Mouse (Mus musculus): ENCODE data around the gene Gm20388. TPM values are rescaled to one million over a fixed set of nuclear protein-coding genes. Genes with fewer than 3 reads are reported as not detected.

Gm20388 gene
- polyA plus RNA-seq, 1 experiment from 2014 or later, result not detected

DNA sequence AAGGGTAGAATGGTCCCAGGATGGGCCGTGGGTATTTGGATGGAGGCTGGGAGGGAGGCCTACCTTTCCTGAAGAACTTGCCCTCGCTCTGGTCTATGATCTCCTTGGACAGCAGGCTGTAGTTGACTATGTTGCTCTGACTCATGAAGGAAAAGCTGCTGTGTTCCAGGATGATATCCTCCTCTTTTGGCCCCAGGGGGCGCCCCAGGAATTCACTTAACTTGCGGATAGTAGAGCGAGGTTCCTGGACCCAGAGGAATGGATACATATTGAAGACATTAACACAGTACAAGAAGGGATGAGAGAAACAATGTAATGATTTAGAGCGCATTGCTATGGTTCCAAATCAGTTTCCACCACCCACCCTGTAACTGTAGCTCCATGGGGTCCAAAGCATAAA, 3234.6 kb downstream of the Gm20388 start:
- Histone ChIP-seq H3K4me3 (no peak overlapping the region), H3K4me1 (0 out of 2 replicates have a peak, but pooled peaks cover 4% of the 10 kb centered on the region), H3K36me3 (no peaks in the 10 kb centered on the region), H3K4me2 (replicated peaks) (no peak overlapping the region), H3K27ac (0 out of 2 replicates have a peak overlapping the region, but pooled peaks have one; percentile 6), H3K9me3 (no peaks in the 10 kb centered on the region), H3K27me3 (no peaks in the 10 kb centered on the region), H3K9ac (no peak overlapping the region)
- ATAC-seq (ENCODE audit: insufficient number of reproducible peaks, insufficient read depth, low FRiP score, low TSS enrichment), result no peak
- WGBS, result 50% methylated on average over 6 of the region's 6 CpGs

DNA sequence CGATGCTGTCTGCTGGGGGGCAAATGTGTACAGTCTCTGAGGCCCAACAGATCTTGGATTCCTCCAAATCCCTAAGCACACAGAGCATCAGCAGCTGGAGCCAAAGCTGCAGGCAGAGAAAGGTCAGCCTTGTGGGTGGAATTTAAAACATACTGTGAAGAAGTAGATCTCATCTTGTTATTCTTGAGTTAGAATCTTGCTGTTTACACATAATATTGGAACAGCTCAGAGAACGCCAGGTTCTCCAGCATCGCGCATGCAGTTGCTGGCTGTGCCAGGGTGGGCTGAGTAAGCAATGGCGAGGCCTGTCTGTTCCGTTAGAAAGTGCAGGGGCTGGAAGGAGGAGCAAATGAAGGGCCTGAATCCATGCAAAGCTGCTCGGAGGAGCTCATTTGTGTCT, 3235.7 kb downstream of the Gm20388 start:
- Histone ChIP-seq H3K36me3 (no peaks in the 10 kb centered on the region), H3K9ac (no peak overlapping the region), H3K9me3 (no peaks in the 10 kb centered on the region), H3K4me1 (0 out of 2 replicates have a peak, but pooled peaks cover 4% of the 10 kb centered on the region), H3K4me3 (no peak overlapping the region), H3K27me3 (no peaks in the 10 kb centered on the region), H3K4me2 (replicated peaks) (no peak overlapping the region), H3K27ac (peak overlapping the region; percentile 23; the same call in 1 of the 2 replicates)
- WGBS, result 73% methylated on average over 7 of the region's 7 CpGs
- no peak for ATAC-seq (ENCODE audit: insufficient number of reproducible peaks, insufficient read depth, low FRiP score, low TSS enrichment)

DNA sequence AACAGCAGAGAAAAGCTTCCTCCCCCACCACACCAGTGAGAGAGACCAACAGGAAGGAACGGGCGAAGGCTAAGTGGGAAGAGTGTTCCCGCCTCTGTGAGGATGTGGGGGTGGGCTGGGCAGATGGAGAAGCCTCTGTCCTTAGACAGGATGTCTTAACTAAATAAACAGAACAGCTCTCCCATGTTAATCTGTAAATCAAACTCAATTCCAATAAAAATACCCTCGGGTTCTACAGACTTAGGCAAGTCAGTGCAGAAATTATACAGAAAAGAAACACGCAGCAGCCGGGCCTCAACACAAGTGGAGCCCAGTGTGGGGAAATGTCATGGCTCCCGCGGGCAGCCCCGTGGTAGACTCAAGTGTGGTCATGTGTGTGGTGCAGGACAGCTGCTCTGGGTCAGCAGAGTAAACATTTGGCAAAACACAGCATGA, 3240.1 kb downstream of the Gm20388 start:
- no peak overlapping the region for H3K4me2 ChIP-seq (replicated peaks)
- no peaks in the 10 kb centered on the region for H3K27me3 ChIP-seq
- no peaks in the 10 kb centered on the region for H3K4me1 ChIP-seq
- ATAC-seq (ENCODE audit: insufficient number of reproducible peaks, insufficient read depth, low FRiP score, low TSS enrichment), result no peak
- H3K36me3 ChIP-seq, result no peaks in the 10 kb centered on the region
- WGBS, result 56% methylated on average over 9 of the region's 9 CpGs
- no peak overlapping the region for H3K4me3 ChIP-seq
- H3K9ac ChIP-seq, result no peak overlapping the region
- no peaks in the 10 kb centered on the region for H3K9me3 ChIP-seq
- no peak overlapping the region for H3K27ac ChIP-seq

DNA sequence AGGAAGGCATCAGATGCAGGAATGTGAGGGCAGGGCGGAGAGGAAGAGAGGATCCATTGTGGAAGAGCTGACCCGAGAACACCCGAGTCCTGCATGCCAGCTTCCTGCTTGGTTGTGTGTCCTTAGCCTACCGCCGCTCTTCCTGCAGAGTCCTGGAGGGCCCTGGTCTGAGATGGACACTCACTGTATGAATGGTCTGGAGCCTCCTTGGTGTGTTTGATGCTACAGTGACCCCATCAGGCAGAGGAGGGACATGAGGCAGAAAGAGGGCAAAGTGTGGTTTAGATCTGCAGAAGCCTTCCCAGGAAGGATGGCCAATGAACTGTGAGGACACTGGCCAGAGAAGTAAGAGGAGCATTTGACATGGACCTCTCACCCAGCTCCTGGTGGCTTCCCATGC, 3244.5 kb downstream of the Gm20388 start:
- H3K4me3 ChIP-seq, result no peak overlapping the region
- H3K9me3 ChIP-seq, result no peaks in the 10 kb centered on the region
- no peak for ATAC-seq (ENCODE audit: insufficient number of reproducible peaks, insufficient read depth, low FRiP score, low TSS enrichment)
- H3K36me3 ChIP-seq, result no peaks in the 10 kb centered on the region
- H3K27ac ChIP-seq, result no peak overlapping the region
- H3K9ac ChIP-seq, result no peak overlapping the region
- no peaks in the 10 kb centered on the region for H3K27me3 ChIP-seq
- WGBS, result 51% methylated on average over 5 of the region's 5 CpGs
- peaks cover 19% of the 10 kb centered on the region; the same call in 1 of the 2 replicates for H3K4me1 ChIP-seq
- no peak overlapping the region for H3K4me2 ChIP-seq (replicated peaks)

DNA sequence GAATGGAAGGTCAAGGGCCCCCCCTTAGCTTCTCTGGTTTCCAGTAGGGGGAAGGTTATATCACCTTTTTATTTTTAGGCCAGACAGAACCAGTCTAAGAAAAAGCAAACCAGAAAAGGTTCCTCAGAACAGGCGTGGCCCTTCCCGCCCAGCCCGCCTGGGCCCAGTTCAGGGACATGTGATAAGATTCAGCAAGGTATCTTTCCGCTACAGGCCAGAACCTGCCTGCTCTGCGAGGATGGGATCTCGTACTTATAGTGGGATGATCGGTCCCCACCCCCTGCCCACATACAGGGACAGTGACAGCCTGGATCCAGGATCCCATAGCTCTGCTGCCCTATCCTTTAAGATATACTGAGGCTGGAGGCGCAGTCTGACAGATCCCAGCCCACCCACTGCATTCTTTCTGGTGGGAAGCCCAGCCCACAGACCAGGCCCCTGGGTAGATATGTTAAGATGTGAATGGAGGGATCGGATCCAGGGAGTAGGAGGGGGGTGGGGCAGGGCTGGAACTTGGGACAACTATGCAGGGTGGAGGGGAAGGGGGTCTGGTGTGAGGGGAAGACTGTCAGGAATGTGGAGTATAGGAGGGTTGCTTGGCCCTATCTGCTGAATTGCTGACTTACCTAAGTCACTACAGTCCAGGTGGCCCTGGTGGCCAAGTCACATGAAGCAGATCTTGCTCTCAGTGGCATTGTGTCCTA, 3245.6 kb downstream of the Gm20388 start:
- H3K36me3 ChIP-seq, result no peaks in the 10 kb centered on the region
- H3K27me3 ChIP-seq, result no peaks in the 10 kb centered on the region
- H3K9ac ChIP-seq, result no peak overlapping the region
- ATAC-seq (ENCODE audit: insufficient number of reproducible peaks, insufficient read depth, low FRiP score, low TSS enrichment), result no peak
- H3K4me2 ChIP-seq (replicated peaks), result no peak overlapping the region
- H3K9me3 ChIP-seq, result no peaks in the 10 kb centered on the region
- no peak overlapping the region for H3K4me3 ChIP-seq
- H3K27ac ChIP-seq, result 0 out of 2 replicates have a peak overlapping the region, but pooled peaks have one; percentile 46
- H3K4me1 ChIP-seq, result peaks cover 19% of the 10 kb centered on the region; the same call in 1 of the 2 replicates
- WGBS, result 72% methylated on average over 9 of the region's 9 CpGs

DNA sequence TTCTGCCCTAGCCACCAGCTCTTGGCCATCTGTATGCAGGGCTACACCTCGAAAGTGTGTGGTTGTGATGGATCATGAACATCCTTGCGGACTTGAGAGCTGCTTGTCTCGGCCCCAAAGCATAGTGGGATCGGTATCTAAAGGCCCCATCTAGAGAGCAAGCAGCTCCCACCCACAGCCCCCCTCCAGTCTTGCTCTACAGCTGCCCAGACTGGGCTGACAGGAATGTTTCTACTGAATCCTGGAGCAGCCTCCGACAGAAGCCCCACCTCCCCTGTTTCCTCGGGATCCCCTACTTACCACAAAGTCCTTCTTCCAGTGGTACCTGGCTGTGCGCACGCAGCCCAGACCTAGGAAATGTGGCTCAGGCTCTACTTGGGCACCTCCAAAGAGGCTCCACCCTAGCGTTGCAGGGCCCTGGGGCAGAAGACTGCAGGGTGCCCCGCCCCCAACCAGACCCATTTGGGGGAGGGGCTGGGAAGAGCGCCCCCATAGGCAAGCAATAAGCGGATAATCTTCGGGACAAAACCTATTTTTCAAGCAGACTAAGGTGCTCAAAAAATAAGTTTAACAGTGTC, 3247.3 kb downstream of the Gm20388 start, which contains the start of gene Sult5a1:
Sult5a1 (minus strand) TSS at position 428 of the 578 bp plus-strand sequence.
- Histone ChIP-seq H3K27me3 (no peaks in the 10 kb centered on the region), H3K27ac (peak within 1 kb of the TSS; percentile 58), H3K36me3 (no peaks in the 10 kb centered on the region), H3K9ac (peak within 1 kb of the TSS; percentile 17; the same call in 1 of the 2 replicates), H3K9me3 (no peaks in the 10 kb centered on the region), H3K4me3 (peak within 1 kb of the TSS; percentile 26), H3K4me1 (peaks cover 19% of the 10 kb centered on the region; the same call in 1 of the 2 replicates), H3K4me2 (replicated peaks) (peak within 1 kb of the TSS; percentile 43)
- no peak for ATAC-seq (ENCODE audit: insufficient number of reproducible peaks, insufficient read depth, low FRiP score, low TSS enrichment)
- WGBS, result 22% methylated on average over 13 of the region's 13 CpGs

DNA sequence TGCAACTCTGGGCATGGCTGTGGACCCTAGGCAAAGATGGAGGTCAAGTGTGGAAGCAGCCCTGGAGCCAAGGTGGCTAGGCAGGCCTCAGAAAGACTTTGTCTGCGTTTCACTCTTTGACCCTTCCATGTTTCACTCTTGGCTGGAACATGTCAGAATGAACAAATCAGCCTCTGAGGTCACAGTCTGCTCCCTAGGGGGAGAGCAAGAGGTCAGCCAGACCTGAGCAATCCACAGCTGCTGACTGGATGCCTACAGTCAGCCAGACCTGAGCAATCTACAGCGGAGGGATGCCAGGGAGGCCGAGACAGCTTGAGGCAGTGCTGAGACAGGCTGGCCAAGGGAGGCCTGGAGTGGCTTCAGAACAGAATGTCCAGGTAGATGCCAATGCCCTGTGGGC, 3270.8 kb downstream of the Gm20388 start:
- H3K4me2 ChIP-seq (replicated peaks), result no peak overlapping the region
- no peak overlapping the region for H3K4me3 ChIP-seq
- peaks cover 17% of the 10 kb centered on the region for H3K9me3 ChIP-seq
- ATAC-seq (ENCODE audit: insufficient number of reproducible peaks, insufficient read depth, low FRiP score, low TSS enrichment), result no peak
- WGBS, result 44% methylated on average over 3 of the region's 3 CpGs
- H3K4me1 ChIP-seq, result peaks cover 15% of the 10 kb centered on the region
- H3K27me3 ChIP-seq, result no peaks in the 10 kb centered on the region
- no peak overlapping the region for H3K9ac ChIP-seq
- no peaks in the 10 kb centered on the region for H3K36me3 ChIP-seq
- no peak overlapping the region for H3K27ac ChIP-seq

DNA sequence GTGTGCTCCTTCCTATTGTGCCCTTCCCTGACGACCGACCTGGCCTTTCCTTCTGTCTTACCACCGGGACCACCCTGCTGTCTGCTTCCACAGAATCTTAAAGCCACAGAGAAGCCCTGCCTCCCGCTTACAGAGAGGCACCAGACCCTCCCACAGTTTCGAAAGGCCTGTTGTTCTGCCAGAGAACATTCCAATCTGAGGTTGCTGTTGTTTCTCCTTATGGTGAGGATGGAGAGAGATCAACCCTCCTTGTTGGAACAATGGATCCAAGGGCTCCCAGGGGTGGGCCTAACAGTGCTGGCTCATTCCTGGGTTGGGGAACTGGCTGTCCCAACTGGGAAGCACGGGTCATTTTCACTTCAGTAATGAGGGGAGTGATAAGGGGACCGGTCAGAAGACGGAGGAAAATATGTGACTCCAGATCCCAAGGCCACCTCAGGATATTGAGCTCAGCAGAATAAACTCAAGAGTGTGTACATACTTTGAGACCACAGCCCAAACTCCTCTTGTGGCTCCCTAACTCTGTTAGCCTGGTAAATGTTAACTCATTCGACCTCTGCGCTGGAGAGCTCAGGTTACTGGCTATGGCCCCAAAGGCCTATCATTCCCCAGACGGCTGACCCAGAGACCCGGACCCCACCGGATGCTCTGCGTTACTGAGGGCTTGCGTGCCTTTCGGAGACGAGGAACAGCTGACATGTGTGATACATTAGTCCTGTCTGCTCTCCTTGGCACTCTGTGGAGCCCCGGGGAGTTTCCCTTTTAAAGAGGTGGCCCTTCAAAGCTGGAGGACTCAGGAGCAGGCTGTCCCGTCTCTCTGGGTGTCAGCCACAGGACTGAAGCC, 3275.1 kb downstream of the Gm20388 start, which contains the start of gene Dpep1:
Dpep1 (plus strand) TSS at position 677 of the 844 bp plus-strand sequence.
- WGBS, result 13% methylated on average over 19 of the region's 19 CpGs
- Histone ChIP-seq H3K9me3 (no peaks in the 10 kb centered on the region), H3K27me3 (no peaks in the 10 kb centered on the region), H3K4me1 (peaks cover 24% of the 10 kb centered on the region), H3K4me2 (replicated peaks) (peak within 1 kb of the TSS; percentile 31), H3K4me3 (no peak within 1 kb of the TSS), H3K27ac (peak within 1 kb of the TSS; percentile 81), H3K36me3 (no peaks in the 10 kb centered on the region), H3K9ac (0 out of 2 replicates have a peak within 1 kb of the TSS, but pooled peaks have one; percentile 12)
- no peak for ATAC-seq (ENCODE audit: insufficient number of reproducible peaks, insufficient read depth, low FRiP score, low TSS enrichment)

DNA sequence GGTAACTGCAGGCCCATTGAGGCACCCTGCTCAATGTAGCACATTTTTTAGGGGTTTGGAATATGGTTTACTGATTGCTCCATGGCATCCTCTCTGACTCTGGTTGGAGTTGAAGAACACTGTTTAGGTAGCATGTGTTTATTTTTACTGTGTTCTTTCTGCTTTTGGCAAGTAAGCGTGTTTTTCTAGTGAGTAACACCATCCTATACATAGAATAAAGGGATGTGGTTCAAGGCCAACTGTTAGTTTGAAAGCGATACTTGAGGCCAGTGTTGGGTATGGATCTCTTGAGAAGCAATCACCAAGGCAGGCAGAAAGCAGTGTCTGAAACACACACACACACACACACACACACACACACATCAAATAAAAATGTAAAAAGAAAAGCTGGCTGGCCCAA, 3277.4 kb downstream of the Gm20388 start:
- WGBS, result 80% methylated on average over 2 of the region's 2 CpGs
- no peaks in the 10 kb centered on the region for H3K36me3 ChIP-seq
- no peak overlapping the region for H3K4me3 ChIP-seq
- no peak overlapping the region for H3K27ac ChIP-seq
- H3K9ac ChIP-seq, result no peak overlapping the region
- ATAC-seq (ENCODE audit: insufficient number of reproducible peaks, insufficient read depth, low FRiP score, low TSS enrichment), result no peak
- H3K27me3 ChIP-seq, result no peaks in the 10 kb centered on the region
- H3K9me3 ChIP-seq, result no peaks in the 10 kb centered on the region
- H3K4me2 ChIP-seq (replicated peaks), result no peak overlapping the region
- H3K4me1 ChIP-seq, result peaks cover 24% of the 10 kb centered on the region

DNA sequence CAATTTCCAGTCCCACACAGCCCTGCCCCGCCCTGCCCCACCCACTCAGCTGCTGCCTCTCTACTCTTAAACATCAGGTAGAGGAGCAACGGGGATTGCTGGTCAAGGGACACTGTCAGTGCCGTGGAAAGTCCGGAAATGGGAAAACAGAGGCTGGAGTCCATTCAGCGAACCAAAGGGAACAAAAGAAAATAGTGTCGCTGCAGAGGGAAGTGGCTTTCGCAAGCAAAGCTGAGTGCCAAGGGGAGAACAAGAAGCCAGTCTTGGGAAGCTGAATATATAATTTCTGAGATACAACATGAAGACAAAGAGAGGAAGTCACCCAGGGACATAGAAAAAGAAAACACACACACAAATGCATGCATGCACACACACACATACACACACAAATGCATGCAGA, 3278.2 kb downstream of the Gm20388 start:
- Histone ChIP-seq H3K27ac (no peak overlapping the region), H3K9me3 (no peaks in the 10 kb centered on the region), H3K36me3 (no peaks in the 10 kb centered on the region), H3K4me2 (replicated peaks) (no peak overlapping the region), H3K4me3 (no peak overlapping the region), H3K27me3 (no peaks in the 10 kb centered on the region), H3K9ac (no peak overlapping the region), H3K4me1 (peaks cover 24% of the 10 kb centered on the region)
- 81% methylated on average over 7 of the region's 7 CpGs for WGBS
- no peak for ATAC-seq (ENCODE audit: insufficient number of reproducible peaks, insufficient read depth, low FRiP score, low TSS enrichment)

DNA sequence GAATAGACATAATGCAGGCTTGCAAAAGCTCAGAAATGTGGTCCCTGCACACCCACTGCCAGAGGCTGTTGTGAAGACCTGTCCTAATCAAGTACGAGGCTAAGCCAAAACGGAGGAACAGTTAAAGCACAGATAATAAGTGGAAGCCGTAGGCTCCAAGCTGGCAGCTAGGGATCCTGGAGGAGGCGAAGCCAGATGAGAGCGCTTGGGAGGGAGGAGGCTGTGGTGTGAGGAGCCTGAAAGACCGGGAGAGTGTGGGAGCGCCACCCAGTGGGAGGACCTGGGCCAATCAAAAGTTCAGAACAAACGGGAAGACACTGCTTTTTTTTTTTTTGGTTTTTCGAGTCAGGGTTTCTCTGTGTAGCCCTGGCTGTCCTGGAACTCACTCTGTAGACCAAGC, 3280.0 kb downstream of the Gm20388 start:
- 2% methylated on average over 9 of the region's 9 CpGs for WGBS
- no peak; the same call in 1 of the 2 replicates for ATAC-seq (ENCODE audit: insufficient number of reproducible peaks, insufficient read depth, low FRiP score, low TSS enrichment)
- H3K27me3 ChIP-seq, result no peaks in the 10 kb centered on the region
- H3K4me3 ChIP-seq, result no peak overlapping the region
- peaks cover 16% of the 10 kb centered on the region for H3K4me1 ChIP-seq
- no peaks in the 10 kb centered on the region for H3K9me3 ChIP-seq
- H3K4me2 ChIP-seq (replicated peaks), result peak overlapping the region; percentile 18; the same call in 1 of the 2 replicates
- no peaks in the 10 kb centered on the region for H3K36me3 ChIP-seq
- H3K9ac ChIP-seq, result 0 out of 2 replicates have a peak overlapping the region, but pooled peaks have one; percentile 2
- H3K27ac ChIP-seq, result no peak overlapping the region
